Mouse (Mus musculus): ENCODE data around the gene Zkscan4.
"Not testable (repeated sequence)": the region's sequence is repeated elsewhere in the genome, so short reads cannot be mapped to it uniquely, and the experiment has no call there.

- not testable (repeated sequence) for TF ChIP-seq POLR2A (IDR thresholded peaks at IDR 0.05; ENCODE audit: borderline replicate concordance, low read depth, low read length); CTCF (IDR thresholded peaks at IDR 0.05; ENCODE audit: low read depth, low read length)
Observed at GRCm38 (mm10) chr13:21462516-21462915, 16.2 kb upstream of the Zkscan4 start.
